Mouse (Mus musculus) small intestine, adult 2 months (tissue): ENCODE measurements at regions not wholly inside any gene's neighbourhood (a gene's known extent, or its start where the extent isn't known, plus 50 kb on each side); places are given as distances from the start of the nearest gene placed in this dataset.

ENCODE experiments used
- CTCF ChIP-seq: fragments of 200-500 bp; IDR thresholded peaks from 2 replicates; pipeline ENCODE4 v1.5.1; 2012; ENCODE audit warnings: low read depth, mild to moderate bottlenecking, control low read depth, inconsistent platforms, low read length, moderate library complexity, mixed read lengths; ENCODE audit not compliant: insufficient replicate concordance, insufficient read length; ENCODE audit errors: extremely low read depth
- POLR2A ChIP-seq: fragments of 200-500 bp; IDR thresholded peaks from 2 replicates; pipeline ENCODE4 v1.6.1; 2012; ENCODE audit warnings: low read depth, mild to moderate bottlenecking, control low read depth, inconsistent platforms, low read length, moderate library complexity

DNA sequence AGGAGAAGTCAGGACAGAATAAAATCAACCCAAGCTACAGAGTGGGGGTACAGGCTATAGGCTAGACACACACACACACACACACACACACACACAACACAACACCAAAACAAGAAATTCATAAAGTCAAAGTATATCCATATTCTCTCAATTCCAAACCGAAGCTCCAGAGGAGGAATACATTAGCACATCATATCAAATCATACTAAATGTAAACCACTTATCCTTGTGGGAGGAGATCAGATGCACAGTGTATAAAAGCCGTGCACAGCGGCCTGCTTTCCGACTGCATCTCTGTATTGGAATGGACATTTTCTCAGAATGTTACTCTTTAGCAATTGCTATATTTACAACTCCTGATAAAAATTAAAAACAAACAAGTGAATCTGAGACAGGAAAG lies 427.9 kb downstream of the Efnb2 start:
- no peak for TF ChIP-seq POLR2A
- TF ChIP-seq CTCF: no peak
